ENCODE assay signal across 35 mouse cellular contexts in genomic region chr5:115111156-115111555, GRCm38 (mm10). TPM values are rescaled to one million over a fixed set of nuclear protein-coding genes. Genes with fewer than 3 reads are reported as not detected.
DNase-seq lines count a peak whose midpoint lies in the region; ATAC-seq lines count a peak whose summit lies in the region.
"Had no signal": no experiment of that assay in that cellular context is flagged by ENCODE, and none has a peak within 500 bp of the region (broad histone marks: within the 10 kb centered on the region; RNA-seq: fewer than 3 reads in every experiment).

No protein-coding gene starts in this region.

- no peak overlapping the region for H3K4me2 ChIP-seq in hindbrain, embryonic 13.5 days
- H3K4me2 ChIP-seq in hindbrain, embryonic 14.5 days (replicated peaks) = no peak overlapping the region
- H3K4me2 ChIP-seq in midbrain, embryonic 16.5 days (ENCODE audit: low read length) = no peak overlapping the region
- H3K4me2 ChIP-seq: forebrain, embryonic 12.5 days; hindbrain, embryonic 15.5 days; intestine, embryonic 15.5 days; limb, embryonic 13.5 days; liver, embryonic 11.5 days; midbrain, embryonic 13.5 days; stomach, embryonic 15.5 days had no signal

- H3K4me1 ChIP-seq in hindbrain, embryonic 13.5 days (replicated peaks) = peaks cover 15% of the 10 kb centered on the region
- H3K4me1 ChIP-seq in hindbrain, embryonic 14.5 days (replicated peaks; ENCODE audit: control insufficient read depth, insufficient read depth, low read length) = no peaks in the 10 kb centered on the region
- peaks cover 21% of the 10 kb centered on the region for H3K4me1 ChIP-seq in midbrain, embryonic 10.5 days
- H3K4me1 ChIP-seq in midbrain, embryonic 16.5 days (ENCODE audit: control insufficient read depth, insufficient read depth, low read length) = no peaks in the 10 kb centered on the region; the same call in 1 of the 2 replicates
- H3K4me1 ChIP-seq in limb, embryonic 10.5 days = 0 out of 2 replicates have a peak, but pooled peaks cover 4% of the 10 kb centered on the region
- H3K4me1 ChIP-seq: intestine, embryonic 15.5 days; limb, embryonic 13.5 days; stomach, embryonic 15.5 days had no signal

- 92% methylated on average over 8 of the region's 8 CpGs for WGBS in hindbrain, embryonic 13.5 days
- WGBS in hindbrain, embryonic 14.5 days = 86% methylated on average over 8 of the region's 8 CpGs
- WGBS in midbrain, embryonic 10.5 days = 93% methylated on average over 8 of the region's 8 CpGs
- WGBS in midbrain, embryonic 16.5 days = 90% methylated on average over 8 of the region's 8 CpGs
- 94% methylated on average over 8 of the region's 8 CpGs for WGBS in limb, embryonic 10.5 days

- no peak overlapping the region for H3K4me3 ChIP-seq in hindbrain, embryonic 13.5 days
- H3K4me3 ChIP-seq in hindbrain, embryonic 14.5 days (replicated peaks; ENCODE audit: low read length) = no peak overlapping the region
- H3K4me3 ChIP-seq in midbrain, embryonic 10.5 days = no peak overlapping the region
- no peak overlapping the region for H3K4me3 ChIP-seq in midbrain, embryonic 16.5 days (ENCODE audit: low read depth, low read length)
- H3K4me3 ChIP-seq in limb, embryonic 10.5 days = no peak overlapping the region
- H3K4me3 ChIP-seq: erythroblast, embryonic 14.5 days; forebrain, embryonic 12.5 days; hindbrain, embryonic 15.5 days; intestine, embryonic 15.5 days; left cerebral cortex, adult 2 months; limb, embryonic 13.5 days; megakaryocyte, embryonic 14.5 days; midbrain, embryonic 13.5 days; stomach, embryonic 15.5 days had no signal

- no peaks in the 10 kb centered on the region for H3K9me3 ChIP-seq in hindbrain, embryonic 13.5 days
- no peaks in the 10 kb centered on the region for H3K9me3 ChIP-seq in hindbrain, embryonic 14.5 days (ENCODE audit: control insufficient read depth, low read length)
- no peaks in the 10 kb centered on the region for H3K9me3 ChIP-seq in midbrain, embryonic 10.5 days (replicated peaks)
- H3K9me3 ChIP-seq in midbrain, embryonic 16.5 days (replicated peaks; ENCODE audit: control insufficient read depth, low read length, poor library complexity, severe bottlenecking) = no peaks in the 10 kb centered on the region
- H3K9me3 ChIP-seq in limb, embryonic 10.5 days (replicated peaks) = no peaks in the 10 kb centered on the region
- H3K9me3 ChIP-seq: forebrain, embryonic 12.5 days; hindbrain, embryonic 15.5 days; intestine, embryonic 15.5 days; limb, embryonic 13.5 days; megakaryocyte, embryonic 14.5 days; midbrain, embryonic 13.5 days; stomach, embryonic 15.5 days had no signal

- peaks cover 30% of the 10 kb centered on the region for H3K36me3 ChIP-seq in hindbrain, embryonic 13.5 days
- H3K36me3 ChIP-seq in hindbrain, embryonic 14.5 days (replicated peaks; ENCODE audit: control insufficient read depth, insufficient read depth) = no peaks in the 10 kb centered on the region; the same call in 1 of the 2 replicates
- peaks cover 76% of the 10 kb centered on the region for H3K36me3 ChIP-seq in midbrain, embryonic 10.5 days
- H3K36me3 ChIP-seq in midbrain, embryonic 16.5 days (ENCODE audit: control insufficient read depth, insufficient read depth, low read length) = no peaks in the 10 kb centered on the region
- H3K36me3 ChIP-seq in limb, embryonic 10.5 days = peaks cover 81% of the 10 kb centered on the region
- H3K36me3 ChIP-seq: hindbrain, embryonic 15.5 days had no signal

- ATAC-seq in hindbrain, embryonic 13.5 days (ENCODE audit: low FRiP score) = no peak
- no peak for ATAC-seq in hindbrain, embryonic 14.5 days (ENCODE audit: low FRiP score)
- no peak for ATAC-seq in midbrain, embryonic 16.5 days
- ATAC-seq: intestine, embryonic 15.5 days; lung, postnatal 0 days; midbrain, embryonic 13.5 days had no signal

- H3K27ac ChIP-seq in hindbrain, embryonic 13.5 days = no peak overlapping the region
- no peak overlapping the region for H3K27ac ChIP-seq in hindbrain, embryonic 14.5 days
- peak overlapping the region; percentile 75 for H3K27ac ChIP-seq in midbrain, embryonic 10.5 days (replicated peaks)
- no peak overlapping the region for H3K27ac ChIP-seq in midbrain, embryonic 16.5 days (ENCODE audit: low read length)
- H3K27ac ChIP-seq in limb, embryonic 10.5 days = 0 out of 2 replicates have a peak overlapping the region, but pooled peaks have one; percentile 1
- H3K27ac ChIP-seq: forebrain, embryonic 12.5 days; hindbrain, embryonic 15.5 days; intestine, embryonic 15.5 days; kidney, postnatal 0 days; left cerebral cortex, adult 2 months; limb, embryonic 13.5 days; midbrain, embryonic 13.5 days; stomach, embryonic 15.5 days had no signal

- no peaks in the 10 kb centered on the region for H3K27me3 ChIP-seq in hindbrain, embryonic 13.5 days
- H3K27me3 ChIP-seq in hindbrain, embryonic 14.5 days (ENCODE audit: control insufficient read depth, insufficient read depth, low read length) = no peaks in the 10 kb centered on the region
- H3K27me3 ChIP-seq in midbrain, embryonic 10.5 days (ENCODE audit: low read depth, poor library complexity, severe bottlenecking) = no peaks in the 10 kb centered on the region
- H3K27me3 ChIP-seq in midbrain, embryonic 16.5 days (ENCODE audit: control insufficient read depth, insufficient read depth, low read depth, low read length) = no peaks in the 10 kb centered on the region
- no peaks in the 10 kb centered on the region for H3K27me3 ChIP-seq in limb, embryonic 10.5 days (ENCODE audit: low read depth, poor library complexity, severe bottlenecking)
- H3K27me3 ChIP-seq: forebrain, embryonic 12.5 days; hindbrain, embryonic 15.5 days; intestine, embryonic 15.5 days; limb, embryonic 13.5 days; megakaryocyte, embryonic 14.5 days; midbrain, embryonic 13.5 days; stomach, embryonic 15.5 days had no signal

- peak overlapping the region; percentile 46; the same call in 1 of the 2 replicates for H3K9ac ChIP-seq in hindbrain, embryonic 13.5 days
- no peak overlapping the region for H3K9ac ChIP-seq in hindbrain, embryonic 14.5 days
- no peak overlapping the region for H3K9ac ChIP-seq in midbrain, embryonic 16.5 days (ENCODE audit: low read depth, low read length)
- H3K9ac ChIP-seq: forebrain, embryonic 12.5 days; hindbrain, embryonic 15.5 days; intestine, embryonic 15.5 days; limb, embryonic 13.5 days; midbrain, embryonic 13.5 days; stomach, embryonic 15.5 days had no signal

- peak; percentile 70 for DNase-seq in adrenal gland, postnatal 14 days
- no peak for DNase-seq in adrenal gland, postnatal 25 days
- no peak for DNase-seq in hindbrain, embryonic 14.5 days (ENCODE audit: low spot score)
- no peak for DNase-seq in midbrain, embryonic 10.5 days (ENCODE audit: low spot score)
- no peak for DNase-seq in limb, embryonic 10.5 days (ENCODE audit: low spot score)
- DNase-seq: adrenal gland, adult 2 months; cerebellum, adult 11 months; cerebellum, adult 9-11 months; heart, postnatal 14 days; kidney, adult 8-10 months; lung, adult 18-20 months; lung, postnatal 4 days; right cerebral cortex, postnatal 25 days; thymus, adult 18-20 months; thymus, postnatal 36 days had no signal

RNA-seq across cellular contexts. Expression of gene Acads, which starts 8.0 kb away (rescaled TPM):
- 308 and 317 TPM in 2 replicates for total RNA-seq in adrenal gland, postnatal 14 days (2021)
- total RNA-seq in adrenal gland, postnatal 25 days (2021) = 181 and 197 TPM in 2 replicates
- polyA plus RNA-seq in hindbrain, embryonic 13.5 days (2015; fragmentation: Nextera tagmentation; extraction: Ambion mirVana) = 24.4 and 25.2 TPM in 2 replicates
- polyA plus RNA-seq in hindbrain, embryonic 14.5 days (2014; fragmentation: Nextera tagmentation; extraction: Ambion mirVana) = 11.1 and 12.5 TPM in 2 replicates
- polyA plus RNA-seq in midbrain, embryonic 10.5 days (2016; fragmentation: Nextera tagmentation; extraction: Ambion mirVana) = 60.0 and 65.2 TPM in 2 replicates
- 14.2 and 15.8 TPM in 2 replicates for polyA plus RNA-seq in midbrain, embryonic 16.5 days (2015; fragmentation: Nextera tagmentation; extraction: Ambion mirVana)
- polyA plus RNA-seq in limb, embryonic 10.5 days (2016; fragmentation: Nextera tagmentation; extraction: Ambion mirVana) = 91.6 and 91.9 TPM in 2 replicates

RNA-seq across cellular contexts. Expression of gene Gm10401, which starts 13.1 kb away (rescaled TPM):
- not detected in 2 replicates for total RNA-seq in adrenal gland, postnatal 14 days (2021)
- total RNA-seq in adrenal gland, postnatal 25 days (2021) = not detected in 2 replicates
- polyA plus RNA-seq in hindbrain, embryonic 13.5 days (2015; fragmentation: Nextera tagmentation; extraction: Ambion mirVana) = 42.7 and 44.4 TPM in 2 replicates
- 49.1 and 53.0 TPM in 2 replicates for polyA plus RNA-seq in hindbrain, embryonic 14.5 days (2014; fragmentation: Nextera tagmentation; extraction: Ambion mirVana)
- 23.5 and 25.4 TPM in 2 replicates for polyA plus RNA-seq in midbrain, embryonic 10.5 days (2016; fragmentation: Nextera tagmentation; extraction: Ambion mirVana)
- polyA plus RNA-seq in midbrain, embryonic 16.5 days (2015; fragmentation: Nextera tagmentation; extraction: Ambion mirVana) = 34.8 and 43.1 TPM in 2 replicates
- polyA plus RNA-seq in limb, embryonic 10.5 days (2016; fragmentation: Nextera tagmentation; extraction: Ambion mirVana) = 24.9 and 26.2 TPM in 2 replicates
- total RNA-seq: adrenal gland, adult 2 months; gastrocnemius, postnatal 10 days; heart, postnatal 14 days; layer of hippocampus, adult 18-20 months; layer of hippocampus, postnatal 10 days; left cerebral cortex, adult 2 months; left cerebral cortex, postnatal 25 days; monocyte, adult 5-6 weeks; neutrophil, adult 5-6 weeks had no signal
- polyA plus RNA-seq: adrenal gland, adult 2 months; erythroblast, embryonic 14.5 days had no signal

RNA-seq across cellular contexts. Expression of gene Unc119b, which starts 23.6 kb away (rescaled TPM):
- total RNA-seq in adrenal gland, postnatal 14 days (2021) = 36.9 and 42.8 TPM in 2 replicates
- total RNA-seq in adrenal gland, postnatal 25 days (2021) = 36.2 and 41.3 TPM in 2 replicates
- 36.7 and 38.0 TPM in 2 replicates for polyA plus RNA-seq in hindbrain, embryonic 13.5 days (2015; fragmentation: Nextera tagmentation; extraction: Ambion mirVana)
- 31.2 and 39.0 TPM in 2 replicates for polyA plus RNA-seq in hindbrain, embryonic 14.5 days (2014; fragmentation: Nextera tagmentation; extraction: Ambion mirVana)
- polyA plus RNA-seq in midbrain, embryonic 10.5 days (2016; fragmentation: Nextera tagmentation; extraction: Ambion mirVana) = 66.7 and 68.7 TPM in 2 replicates
- 27.7 and 30.5 TPM in 2 replicates for polyA plus RNA-seq in midbrain, embryonic 16.5 days (2015; fragmentation: Nextera tagmentation; extraction: Ambion mirVana)
- 77.0 and 78.3 TPM in 2 replicates for polyA plus RNA-seq in limb, embryonic 10.5 days (2016; fragmentation: Nextera tagmentation; extraction: Ambion mirVana)

RNA-seq across cellular contexts. Expression of gene Mlec, which starts 46.8 kb away (rescaled TPM):
- 140 and 144 TPM in 2 replicates for total RNA-seq in adrenal gland, postnatal 14 days (2021)
- total RNA-seq in adrenal gland, postnatal 25 days (2021) = 139 and 194 TPM in 2 replicates
- 22.3 and 27.2 TPM in 2 replicates for polyA plus RNA-seq in hindbrain, embryonic 13.5 days (2015; fragmentation: Nextera tagmentation; extraction: Ambion mirVana)
- 21.0 and 26.4 TPM in 2 replicates for polyA plus RNA-seq in hindbrain, embryonic 14.5 days (2014; fragmentation: Nextera tagmentation; extraction: Ambion mirVana)
- polyA plus RNA-seq in midbrain, embryonic 10.5 days (2016; fragmentation: Nextera tagmentation; extraction: Ambion mirVana) = 56.5 and 69.5 TPM in 2 replicates
- 22.9 and 25.4 TPM in 2 replicates for polyA plus RNA-seq in midbrain, embryonic 16.5 days (2015; fragmentation: Nextera tagmentation; extraction: Ambion mirVana)
- 92.0 and 94.3 TPM in 2 replicates for polyA plus RNA-seq in limb, embryonic 10.5 days (2016; fragmentation: Nextera tagmentation; extraction: Ambion mirVana)

Comparison
In these comparisons a context has a peak if more than half of its experiments do, and no peak if none do; other contexts are left out.
1. H3K27ac ChIP-seq: peak in midbrain, embryonic 10.5 days (single experiment) and limb, embryonic 10.5 days (single experiment); none in hindbrain, embryonic 13.5 days (single experiment), hindbrain, embryonic 14.5 days (single experiment) and midbrain, embryonic 16.5 days (single experiment).